Mouse (Mus musculus) lung, adult 2 months (tissue): ENCODE measurements around the gene Zfp947. TPM values are rescaled to one million over a fixed set of nuclear protein-coding genes. Genes with fewer than 3 reads are reported as not detected.
A peak's percentile ranks its signal among the peaks of the same experiment; 100 is the strongest.
"Not testable (repeated sequence)": the region's sequence is repeated elsewhere in the genome, so short reads cannot be mapped to it uniquely, and the experiment has no call there.

Experiments
- DNase-seq: peaks from one replicate; pipeline ENCODE4 v3.0.0; 2022
- H3K4me1 ChIP-seq: fragments of 200-500 bp; 2 replicates; pipeline ENCODE4 v1.6.1; 2011; ENCODE audit warnings: low read length; ENCODE audit not compliant: control insufficient read depth, insufficient read depth
- H3K4me3 ChIP-seq: fragments of 200-500 bp; replicated peaks from 2 replicates; pipeline ENCODE3; 2011; ENCODE audit warnings: low read depth, mild to moderate bottlenecking, control low read depth, low read length; ENCODE audit errors: extremely low read depth
- CTCF ChIP-seq: fragments of 200-500 bp; IDR thresholded peaks from 2 replicates; pipeline ENCODE4 v1.5.1; 2011; ENCODE audit warnings: mild to moderate bottlenecking, low read length, control low read depth; ENCODE audit not compliant: insufficient read depth
- POLR2A ChIP-seq: fragments of 200-500 bp; IDR thresholded peaks from 2 replicates; pipeline ENCODE4 v1.6.1; 2011; ENCODE audit warnings: low read depth, mild to moderate bottlenecking, control low read depth, low read length, borderline replicate concordance; ENCODE audit errors: extremely low read depth
- WGBS: fragments of 180-500 bp; shearing (Covaris S2); methylation state at CpG from one replicate; pipeline ENCODE4 v1.1.7; 2018; 5-methylcytosine and 5-hydroxymethylcytosine counted together
- polyA plus RNA-seq: library from polyadenylated mRNA; depleted of rRNA; stranded (reverse); fragments of >200 nt; gene quantifications from 2 replicates; pipeline ENCODE4 v1.2.3, GENCODE M21; 2012; rRNA removed

The Zfp947 gene
- 0.09 and 0.21 TPM in 2 replicates for polyA plus RNA-seq

- H3K4me1 ChIP-seq: not testable (repeated sequence)
- peak; percentile 36 for DNase-seq
- H3K4me3 ChIP-seq: peak within 1 kb of the TSS; percentile 49
- under 1% methylated on average over 16 of the region's 16 CpGs for WGBS
These were observed at the start of gene Zfp947 for GRCm38 (mm10) chr17:22165722-22166294. Gene Zfp947 (minus strand): TSS chr17:22166190.

GRCm38 (mm10) chr17:22165304-22165703 lies 686 bp downstream of the Zfp947 start:
- 7% methylated on average over 3 of the region's 3 CpGs for WGBS
- H3K4me3 ChIP-seq: peak overlapping the region; percentile 49
- peak; percentile 3 for DNase-seq
- not testable (repeated sequence) for H3K4me1 ChIP-seq

- 72% methylated on average over 2 of the region's 4 CpGs for WGBS
- not testable (repeated sequence) for DNase-seq, H3K4me3 ChIP-seq, H3K4me1 ChIP-seq
These were observed 12.0 kb downstream of the Zfp947 start for GRCm38 (mm10) chr17:22153951-22154350.

GRCm38 (mm10) chr17:22118770-22119169 lies 47.2 kb downstream of the Zfp947 start:
- no peak for DNase-seq
- TF ChIP-seq CTCF: no peak
- no peak for TF ChIP-seq POLR2A
- no peaks in the 10 kb centered on the region for H3K4me1 ChIP-seq
- H3K4me3 ChIP-seq: no peak overlapping the region

Other genes starting within 250 kb of the Zfp947 start
- 1.1 and 1.6 TPM in 2 replicates for gene Zfp942, start 203.7 kb downstream of the Zfp947 start, polyA plus RNA-seq
- 3.2 and 3.5 TPM in 2 replicates for gene Zfp943, start 203.6 kb downstream of the Zfp947 start, polyA plus RNA-seq
- 0.19 and 0.44 TPM in 2 replicates for gene Zfp994, start 59.4 kb upstream of the Zfp947 start, polyA plus RNA-seq
- 0.57 and 0.86 TPM in 2 replicates for gene CT030661.1, start 148.6 kb upstream of the Zfp947 start, polyA plus RNA-seq
- gene Zfp944, start 195.2 kb upstream of the Zfp947 start, polyA plus RNA-seq: 1.9 and 2.2 TPM in 2 replicates
- 0.80 and 1.1 TPM in 2 replicates for gene Zfp758, start 195.3 kb upstream of the Zfp947 start, polyA plus RNA-seq